Mouse (Mus musculus) forelimb bud, embryonic 11.5 days (tissue): ENCODE data around the gene Ttyh1.

ENCODE experiments used
- DNase-seq: peaks from one replicate; pipeline ENCODE4 v3.0.0-alpha.2; 2012; ENCODE audit warnings: low read depth, low spot score

The Ttyh1 gene

GRCm38 (mm10) chr7:4122783-4123182 is 3.6 kb downstream of the Ttyh1 start:
- no peak for DNase-seq

GRCm38 (mm10) chr7:4123732-4124131 is 4.5 kb downstream of the Ttyh1 start:
- no peak for DNase-seq

- DNase-seq: peak; percentile 31
Observed at GRCm38 (mm10) chr7:4124315-4124759, 5.1 kb downstream of the Ttyh1 start.

GRCm38 (mm10) chr7:4124856-4125255 is 5.6 kb downstream of the Ttyh1 start:
- no peak for DNase-seq

- no peak for DNase-seq
Observed at GRCm38 (mm10) chr7:4125306-4125705, 6.1 kb downstream of the Ttyh1 start.

- no peak for DNase-seq
Observed at GRCm38 (mm10) chr7:4126992-4127785, 8.0 kb downstream of the Ttyh1 start.

GRCm38 (mm10) chr7:4127894-4128293 is 8.7 kb downstream of the Ttyh1 start:
- no peak for DNase-seq

- DNase-seq: no peak
Observed at GRCm38 (mm10) chr7:4128860-4129259, 9.7 kb downstream of the Ttyh1 start.

- peak; percentile 83 for DNase-seq
Observed at GRCm38 (mm10) chr7:4130686-4131452, 11.7 kb downstream of the Ttyh1 start.

- no peak for DNase-seq
Observed at GRCm38 (mm10) chr7:4131964-4132363, 12.8 kb downstream of the Ttyh1 start.

GRCm38 (mm10) chr7:4132581-4132980 is 13.4 kb downstream of the Ttyh1 start:
- no peak for DNase-seq

- no peak for DNase-seq
Observed at GRCm38 (mm10) chr7:4132998-4133397, 13.8 kb downstream of the Ttyh1 start.

GRCm38 (mm10) chr7:4134911-4135310 is 15.7 kb downstream of the Ttyh1 start:
- DNase-seq: no peak

- no peak for DNase-seq
Observed at GRCm38 (mm10) chr7:4136404-4136770, 17.2 kb downstream of the Ttyh1 start.

GRCm38 (mm10) chr7:4136771-4137531 is 17.7 kb downstream of the Ttyh1 start, which contains the start of gene Leng8:
TSS of gene Leng8 (plus strand) at chr7:4137039.
- DNase-seq: peak; percentile 98

- no peak for DNase-seq
Observed at GRCm38 (mm10) chr7:4137746-4138145, 18.5 kb downstream of the Ttyh1 start.

- no peak for DNase-seq
Observed at GRCm38 (mm10) chr7:4138181-4138580, 19.0 kb downstream of the Ttyh1 start.

- no peak for DNase-seq
Observed at GRCm38 (mm10) chr7:4138671-4139070, 19.5 kb downstream of the Ttyh1 start.

GRCm38 (mm10) chr7:4139391-4139790 is 20.2 kb downstream of the Ttyh1 start:
- DNase-seq: no peak

GRCm38 (mm10) chr7:4141648-4142325 is 22.6 kb downstream of the Ttyh1 start:
- no peak for DNase-seq

- DNase-seq: no peak
Observed at GRCm38 (mm10) chr7:4142796-4143445, 23.7 kb downstream of the Ttyh1 start.
